Mouse (Mus musculus) kidney, adult 2 months (tissue): Measurements from ENCODE around the gene Abcc4.

Experiments used
- CTCF ChIP-seq: fragments of 200-500 bp; conservative IDR thresholded peaks from 2 replicates; pipeline ENCODE4 v1.5.1; 2011; ENCODE audit warnings: low read depth, mild to moderate bottlenecking, control low read depth, low read length, moderate library complexity, mixed read lengths; ENCODE audit not compliant: insufficient read depth, insufficient read length
- POLR2A ChIP-seq: fragments of 200-500 bp; IDR thresholded peaks from one replicate; pipeline ENCODE4 v1.6.1; 2011; ENCODE audit warnings: low read depth, low read length, control low read depth

DNA sequence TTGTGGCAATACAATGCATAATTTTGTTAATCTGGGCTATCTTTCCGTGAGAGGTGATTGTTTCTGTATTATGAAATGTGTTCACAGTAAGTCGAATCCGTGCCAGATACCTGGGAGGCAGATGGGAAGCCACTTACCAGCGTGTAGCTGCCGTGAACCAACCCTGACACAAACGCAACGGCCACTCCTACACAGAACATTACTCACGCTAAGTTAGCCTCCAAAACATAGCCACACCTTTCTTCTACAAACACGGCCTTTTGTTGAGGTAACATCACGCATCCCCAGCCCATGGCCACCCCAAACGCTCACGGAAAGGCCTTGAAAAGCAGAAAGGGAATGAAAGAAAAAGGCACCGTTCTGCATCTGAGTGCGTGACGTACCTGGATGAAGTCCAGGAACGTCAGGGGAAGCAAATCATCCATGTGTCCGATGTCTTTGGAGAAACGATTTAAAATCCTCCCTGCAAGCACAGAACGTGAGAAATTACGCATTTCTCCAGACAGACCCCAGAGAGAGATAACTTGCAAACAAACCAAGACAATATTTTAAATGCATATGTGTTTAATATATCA lies 153.0 kb downstream of the Abcc4 start:
- TF ChIP-seq POLR2A (no peak), CTCF (no peak)
